Mouse (Mus musculus) ES-E14 (cell line): Measurements from ENCODE around the gene Rbm47. TPM values are rescaled to one million over a fixed set of nuclear protein-coding genes. Genes with fewer than 3 reads are reported as not detected.

Source experiments
- DNase-seq: peaks from one replicate; pipeline ENCODE4 v3.0.0-alpha.2; 2013; ENCODE audit warnings: low read depth, low spot score
- H3K27ac ChIP-seq: 2 replicates; pipeline ENCODE4 v1.5.1; 2012; ENCODE audit warnings: low read depth, mild to moderate bottlenecking, low read length, moderate library complexity, mixed read lengths; ENCODE audit not compliant: poor library complexity, insufficient read depth, severe bottlenecking
- H3K36me3 ChIP-seq: 2 replicates; pipeline ENCODE4 v1.6.1; 2012; ENCODE audit warnings: mild to moderate bottlenecking, low read length, moderate library complexity, mixed read lengths; ENCODE audit not compliant: control insufficient read depth, poor library complexity, insufficient read depth, severe bottlenecking
- H3K4me1 ChIP-seq, 2 experiments: fragments of 150-350 bp in 1 of 2; sonication (generic) in 1 of 2; 2 replicates each; pipeline ENCODE4 v1.6.1; 2012; ENCODE audit warnings: low read length in 2 of 2, mild to moderate bottlenecking in 1 of 2, mixed read lengths in 1 of 2; ENCODE audit not compliant: control insufficient read depth in 2 of 2, insufficient read depth in 2 of 2, poor library complexity in 1 of 2
- H3K4me3 ChIP-seq, 2 experiments: fragments of 150-350 bp in 1 of 2; sonication (generic) in 1 of 2; 2 replicates each; pipeline ENCODE4 v1.5.1; 2012; ENCODE audit warnings: low read length in 2 of 2, low read depth in 1 of 2, mild to moderate bottlenecking in 1 of 2, mixed read lengths in 1 of 2; ENCODE audit not compliant: insufficient read depth in 1 of 2, poor library complexity in 1 of 2, severe bottlenecking in 1 of 2
- H3K9ac ChIP-seq: 2 replicates; pipeline ENCODE4 v1.6.1; 2012; ENCODE audit warnings: low read depth, mild to moderate bottlenecking, low read length, mixed read lengths; ENCODE audit not compliant: poor library complexity, insufficient read depth, severe bottlenecking
- H3K9me3 ChIP-seq: fragments of 150-350 bp; sonication (generic); 2 replicates; pipeline ENCODE4 v1.6.1; 2012; ENCODE audit warnings: low read depth, mild to moderate bottlenecking, low read length; ENCODE audit not compliant: control insufficient read depth, insufficient read depth
- CHD2 ChIP-seq: IDR thresholded peaks from 2 replicates; pipeline ENCODE4 v1.6.1; 2014; ENCODE audit warnings: mild to moderate bottlenecking, low read depth, low read length, inconsistent platforms
- HCFC1 ChIP-seq: IDR thresholded peaks from 2 replicates; pipeline ENCODE4 v1.6.1; 2012; ENCODE audit warnings: low read length, inconsistent platforms, borderline replicate concordance; ENCODE audit not compliant: insufficient read depth
- MAFK ChIP-seq: IDR thresholded peaks from 2 replicates; pipeline ENCODE4 v1.6.1; 2014; ENCODE audit warnings: mild to moderate bottlenecking, low read depth, low read length, inconsistent platforms; ENCODE audit not compliant: insufficient read depth
- ZC3H11A ChIP-seq: IDR thresholded peaks from 2 replicates; pipeline ENCODE4 v1.6.1; 2012; ENCODE audit warnings: low read depth, mild to moderate bottlenecking, inconsistent platforms, low read length, borderline replicate concordance
- ZNF384 ChIP-seq: IDR thresholded peaks from 2 replicates; pipeline ENCODE4 v1.6.1; 2012; ENCODE audit warnings: low read depth, low read length, inconsistent platforms
- in situ Hi-C, 2 experiments: fragments of 600-800 bp; cut with MboI; formaldehyde crosslinking; loops; one replicate each; pipeline ENCODE4 v1.15.1; 2025; ENCODE audit warnings: low sequenced_read_pairs in 2 of 2, inconsistent platforms in 1 of 2; ENCODE audit not compliant: unreplicated experiment in 2 of 2
- total RNA-seq: library from RNA; depleted of rRNA; stranded (reverse); fragments of 300-350 nt; gene quantifications from 2 replicates; pipeline ENCODE4 v1.2.3, GENCODE M21; 2012

Gene Rbm47
- total RNA-seq, 1 experiment = 13.4 TPM

- in situ Hi-C loops = no loop called here
- peaks cover 2 to 3% of the 10 kb centered on the region in 2 experiments; a peak in 2 of 4 replicates for H3K4me1 ChIP-seq
- H3K4me3 ChIP-seq = no peak overlapping the region
- TF ChIP-seq ZC3H11A = no peak
- no peak for TF ChIP-seq HCFC1
- peak; percentile 70 for TF ChIP-seq MAFK
- no peaks in the 10 kb centered on the region for H3K36me3 ChIP-seq
- no peak overlapping the region for H3K9ac ChIP-seq
- no peaks in the 10 kb centered on the region for H3K9me3 ChIP-seq
- H3K27ac ChIP-seq = no peak overlapping the region
- DNase-seq = no peak
Observed at GRCm38 (mm10) chr5:66070350-66070749, 102.6 kb downstream of the Rbm47 start.

- peak overlapping the region; percentile 68 for H3K9ac ChIP-seq
- DNase-seq = peak; percentile 74
Observed at GRCm38 (mm10) chr5:66069470-66070144, 103.3 kb downstream of the Rbm47 start.

GRCm38 (mm10) chr5:66069133-66069469 is 103.8 kb downstream of the Rbm47 start:
- H3K9me3 ChIP-seq = no peaks in the 10 kb centered on the region
- no peak for DNase-seq
- H3K27ac ChIP-seq = no peak overlapping the region
- H3K4me1 ChIP-seq = peaks cover 2 to 3% of the 10 kb centered on the region in 2 experiments; a peak in 2 of 4 replicates
- no peak overlapping the region for H3K9ac ChIP-seq
- no peaks in the 10 kb centered on the region for H3K36me3 ChIP-seq
- in situ Hi-C loops = no loop called here
- peak overlapping the region in 1 of 2 experiments; percentile 83; a peak in 3 of 4 replicates for H3K4me3 ChIP-seq
- TF ChIP-seq ZNF384 = no peak; the same call in 1 of the 2 replicates

More at GRCm38 (mm10) chr5:66069470-66070144, 103.3 kb downstream of the Rbm47 start:
- Histone ChIP-seq H3K27ac (no peak overlapping the region), H3K4me1 (peaks cover 2 to 3% of the 10 kb centered on the region in 2 experiments; a peak in 2 of 4 replicates), H3K4me3 (peak overlapping the region; percentile 71 to 83), H3K9me3 (no peaks in the 10 kb centered on the region), H3K36me3 (no peaks in the 10 kb centered on the region)
- TF ChIP-seq ZC3H11A = no peak
- peak; percentile 53; the same call in 1 of the 2 replicates for TF ChIP-seq ZNF384
- in situ Hi-C loops = no loop called here

- TF ChIP-seq MAFK (no peak), ZC3H11A (no peak), HCFC1 (no peak), CHD2 (no peak), ZNF384 (no peak)
Observed at GRCm38 (mm10) chr5:66068068-66068920, 104.6 kb downstream of the Rbm47 start.

More at GRCm38 (mm10) chr5:66068068-66068920, 104.6 kb downstream of the Rbm47 start:
- Histone ChIP-seq H3K4me3 (no peak overlapping the region), H3K27ac (no peak overlapping the region), H3K4me1 (peaks cover 2 to 3% of the 10 kb centered on the region in 2 experiments; a peak in 2 of 4 replicates), H3K9ac (no peak overlapping the region), H3K9me3 (no peaks in the 10 kb centered on the region), H3K36me3 (no peaks in the 10 kb centered on the region)
- no peak for DNase-seq
- in situ Hi-C loops = no loop called here
